Mouse (Mus musculus) neural tube, embryonic 14.5 days (tissue): ENCODE data around the gene Ptcd3. TPM values are rescaled to one million over a fixed set of nuclear protein-coding genes. Genes with fewer than 3 reads are reported as not detected.
A peak's percentile ranks its signal among the peaks of the same experiment; 100 is the strongest.
"Not testable (repeated sequence)": the region's sequence is repeated elsewhere in the genome, so short reads cannot be mapped to it uniquely, and the experiment has no call there.

Source experiments
- ATAC-seq: fragments of 200-750 bp; cut with Nextera tagmentation; 2 replicates; pipeline ENCODE4 v1.8.0; 2017; ENCODE audit warnings: low read depth, mild to moderate bottlenecking, moderate TSS enrichment, moderate library complexity
- H3K27ac ChIP-seq: fragments of 300-500 bp; sonication (generic); 2 replicates; pipeline ENCODE4 v1.5.1; 2014; ENCODE audit warnings: low read depth, mild to moderate bottlenecking, control low read depth, low read length, moderate library complexity, mixed read lengths
- H3K27me3 ChIP-seq: fragments of 300-500 bp; sonication (generic); 2 replicates; pipeline ENCODE4 v1.6.1; 2014; ENCODE audit warnings: low read length; ENCODE audit not compliant: control insufficient read depth, insufficient read depth
- H3K36me3 ChIP-seq: fragments of 300-500 bp; sonication (generic); 2 replicates; pipeline ENCODE4 v1.6.1; 2014; ENCODE audit warnings: low read length, mixed read lengths; ENCODE audit not compliant: control insufficient read depth, insufficient read depth
- H3K4me1 ChIP-seq: fragments of 300-500 bp; sonication (generic); 2 replicates; pipeline ENCODE4 v1.6.1; 2014; ENCODE audit warnings: low read length; ENCODE audit not compliant: control insufficient read depth, insufficient read depth
- H3K4me2 ChIP-seq: fragments of 300-500 bp; sonication (generic); 2 replicates; pipeline ENCODE4 v1.6.1; 2014; ENCODE audit warnings: mild to moderate bottlenecking, low read depth, low read length, control low read depth
- H3K4me3 ChIP-seq: fragments of 300-500 bp; sonication (generic); 2 replicates; pipeline ENCODE4 v1.5.1; 2014; ENCODE audit warnings: low read depth, low read length, control low read depth, mixed read lengths
- H3K9ac ChIP-seq: fragments of 300-500 bp; sonication (generic); replicated peaks from 2 replicates; pipeline ENCODE4 v1.6.1; 2014; ENCODE audit warnings: low read depth, mild to moderate bottlenecking, control low read depth, low read length, mixed read lengths
- H3K9me3 ChIP-seq: fragments of 300-500 bp; sonication (generic); 2 replicates; pipeline ENCODE4 v1.6.1; 2016; ENCODE audit warnings: low read length; ENCODE audit not compliant: control insufficient read depth
- WGBS: fragments of 180-500 bp; shearing (Covaris S2); extraction: QIAGEN DNeasy Blood & Tissue Kit; methylation state at CpG from one replicate; pipeline ENCODE4 v1.1.7; 2014; 5-methylcytosine and 5-hydroxymethylcytosine counted together
- polyA plus RNA-seq: library from polyadenylated mRNA; unstranded; fragments of >200 nt; fragmentation: Nextera tagmentation; extraction: Ambion mirVana; gene quantifications from 2 replicates; pipeline ENCODE4 v1.2.1, GENCODE M21; 2014

Gene Ptcd3
- polyA plus RNA-seq, 1 experiment from 2014 or later, result 98.9 TPM

DNA sequence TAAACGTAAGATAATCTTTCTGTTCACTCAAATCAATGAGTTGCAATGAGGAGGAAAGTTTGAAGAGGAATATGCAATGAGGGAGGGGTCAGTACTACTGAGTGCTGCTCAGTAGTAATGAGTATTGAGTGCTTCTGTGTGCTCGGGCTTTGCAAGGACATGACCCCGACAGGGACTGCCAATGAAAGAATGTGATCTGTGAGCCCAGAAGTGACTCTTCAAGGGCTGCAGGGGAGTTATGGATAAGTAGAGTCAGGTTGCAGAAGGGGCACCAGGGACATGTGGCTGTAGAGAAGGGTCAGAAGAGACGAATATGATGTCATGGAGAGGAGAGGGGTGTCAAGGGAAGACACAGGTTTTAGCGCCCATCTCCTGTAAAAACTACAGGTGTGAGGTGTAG lies 23.8 kb upstream of the Ptcd3 start:
- 87% methylated on average over 5 of the region's 5 CpGs for WGBS
- Histone ChIP-seq H3K9me3 (no peaks in the 10 kb centered on the region), H3K4me2 (no peak overlapping the region), H3K4me3 (no peak overlapping the region), H3K9ac (no peak overlapping the region), H3K27ac (no peak overlapping the region), H3K4me1 (no peaks in the 10 kb centered on the region), H3K27me3 (no peaks in the 10 kb centered on the region), H3K36me3 (peaks cover 30% of the 10 kb centered on the region)
- ATAC-seq, result no peak

DNA sequence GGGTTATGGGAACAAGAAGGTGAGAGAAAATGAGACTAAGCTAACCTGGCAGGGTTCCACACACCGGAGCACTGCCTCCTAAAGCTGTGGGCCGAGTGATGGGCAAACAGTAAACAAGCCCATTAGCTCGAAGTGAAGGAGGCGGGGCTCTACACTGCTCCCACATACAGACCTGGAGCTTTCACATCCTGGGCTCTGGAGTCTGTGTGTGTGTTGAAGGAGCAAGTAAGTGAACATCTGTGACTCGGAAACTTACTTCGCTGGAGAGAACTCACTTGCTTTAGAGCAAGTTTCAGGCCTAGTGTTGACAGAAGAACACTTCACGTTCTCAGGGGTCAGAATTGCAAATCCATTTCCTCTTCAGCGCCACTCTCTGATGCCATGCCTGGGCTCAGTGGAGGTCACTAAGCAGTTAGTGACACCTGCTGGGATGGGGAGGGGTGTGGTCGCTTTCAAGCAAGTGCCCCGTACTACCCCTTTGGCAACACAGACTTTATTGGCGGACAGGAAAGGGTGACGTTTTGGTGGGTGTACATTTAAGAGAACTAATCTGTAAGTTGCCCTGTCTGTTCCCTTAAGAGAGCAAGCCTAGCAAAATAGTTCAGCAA lies 22.4 kb upstream of the Ptcd3 start:
- 89% methylated on average over 12 of the region's 12 CpGs for WGBS
- H3K27ac ChIP-seq, result no peak overlapping the region
- ATAC-seq, result no peak
- H3K9me3 ChIP-seq, result no peaks in the 10 kb centered on the region
- no peak overlapping the region for H3K4me2 ChIP-seq
- peaks cover 27% of the 10 kb centered on the region for H3K36me3 ChIP-seq
- no peak overlapping the region for H3K4me3 ChIP-seq
- no peaks in the 10 kb centered on the region for H3K27me3 ChIP-seq
- no peaks in the 10 kb centered on the region for H3K4me1 ChIP-seq
- no peak overlapping the region for H3K9ac ChIP-seq

GRCm38 (mm10) chr6:71930053-71930452 lies 21.5 kb upstream of the Ptcd3 start:
- Histone ChIP-seq H3K36me3 (peaks cover 27% of the 10 kb centered on the region), H3K27me3 (no peaks in the 10 kb centered on the region), H3K9ac (no peak overlapping the region), H3K4me2 (no peak overlapping the region), H3K4me3 (no peak overlapping the region), H3K27ac (no peak overlapping the region), H3K9me3 (no peaks in the 10 kb centered on the region), H3K4me1 (no peaks in the 10 kb centered on the region)
- ATAC-seq, result no peak
- 90% methylated on average over 10 of the region's 10 CpGs for WGBS

GRCm38 (mm10) chr6:71927911-71928310 lies 19.4 kb upstream of the Ptcd3 start:
- no peaks in the 10 kb centered on the region for H3K9me3 ChIP-seq
- no peak overlapping the region for H3K27ac ChIP-seq
- no peak overlapping the region for H3K4me3 ChIP-seq
- H3K36me3 ChIP-seq, result peaks cover 33% of the 10 kb centered on the region
- H3K9ac ChIP-seq, result no peak overlapping the region
- peak; percentile 66; the same call in 1 of the 2 replicates for ATAC-seq
- no peaks in the 10 kb centered on the region for H3K27me3 ChIP-seq
- no peaks in the 10 kb centered on the region for H3K4me1 ChIP-seq
- H3K4me2 ChIP-seq, result no peak overlapping the region

DNA sequence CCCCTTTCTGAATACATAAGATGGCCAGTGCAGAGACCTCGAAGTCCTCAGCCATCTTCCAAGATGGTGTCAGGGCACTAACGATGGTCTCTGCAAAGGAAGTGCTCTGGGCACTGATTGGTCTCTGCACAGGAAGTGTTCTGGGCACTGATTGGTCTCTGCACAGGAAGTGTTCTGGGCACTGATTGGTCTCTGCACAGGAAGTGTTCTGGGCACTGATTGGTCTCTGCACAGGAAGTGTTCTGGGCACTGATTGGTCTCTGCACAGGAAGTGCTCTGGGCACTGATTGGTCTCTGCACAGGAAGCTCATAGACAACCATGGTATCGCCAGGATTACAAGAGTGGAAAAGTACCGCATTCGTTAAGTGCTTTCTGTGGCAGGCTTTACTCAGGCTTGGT lies 16.7 kb upstream of the Ptcd3 start:
- H3K4me2 ChIP-seq, H3K27ac ChIP-seq, H3K4me3 ChIP-seq, H3K27me3 ChIP-seq, H3K4me1 ChIP-seq, H3K9ac ChIP-seq, H3K9me3 ChIP-seq, ATAC-seq: not testable (repeated sequence)
- peaks cover 34% of the 10 kb centered on the region for H3K36me3 ChIP-seq
- 91% methylated on average over 5 of the region's 5 CpGs for WGBS

DNA sequence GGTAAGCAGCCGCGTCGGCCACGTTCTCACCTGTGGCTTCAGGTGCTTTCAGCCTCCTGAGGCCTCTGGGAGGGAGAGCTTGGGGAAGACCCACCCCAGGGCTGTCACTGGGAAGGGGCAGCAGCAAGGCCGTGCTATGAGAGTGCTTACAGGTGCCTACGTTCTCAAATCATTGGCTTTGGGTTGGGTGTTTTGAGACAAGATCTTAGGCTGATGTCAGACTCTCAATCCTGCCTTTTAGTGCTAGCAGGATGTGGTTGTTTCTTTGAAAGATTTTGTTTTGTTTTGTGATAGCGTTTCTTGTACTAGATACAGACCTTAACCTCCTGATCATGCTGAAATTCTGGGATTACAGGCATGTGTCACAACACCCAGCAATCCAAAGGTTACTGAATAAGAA lies 12.2 kb upstream of the Ptcd3 start:
- H3K27me3 ChIP-seq, result no peaks in the 10 kb centered on the region
- no peak overlapping the region for H3K4me3 ChIP-seq
- no peak for ATAC-seq
- H3K9ac ChIP-seq, result no peak overlapping the region
- H3K4me1 ChIP-seq, result no peaks in the 10 kb centered on the region
- peaks cover 54% of the 10 kb centered on the region for H3K36me3 ChIP-seq
- H3K9me3 ChIP-seq, result no peaks in the 10 kb centered on the region
- no peak overlapping the region for H3K4me2 ChIP-seq
- WGBS, result 97% methylated on average over 7 of the region's 7 CpGs
- H3K27ac ChIP-seq, result no peak overlapping the region

DNA sequence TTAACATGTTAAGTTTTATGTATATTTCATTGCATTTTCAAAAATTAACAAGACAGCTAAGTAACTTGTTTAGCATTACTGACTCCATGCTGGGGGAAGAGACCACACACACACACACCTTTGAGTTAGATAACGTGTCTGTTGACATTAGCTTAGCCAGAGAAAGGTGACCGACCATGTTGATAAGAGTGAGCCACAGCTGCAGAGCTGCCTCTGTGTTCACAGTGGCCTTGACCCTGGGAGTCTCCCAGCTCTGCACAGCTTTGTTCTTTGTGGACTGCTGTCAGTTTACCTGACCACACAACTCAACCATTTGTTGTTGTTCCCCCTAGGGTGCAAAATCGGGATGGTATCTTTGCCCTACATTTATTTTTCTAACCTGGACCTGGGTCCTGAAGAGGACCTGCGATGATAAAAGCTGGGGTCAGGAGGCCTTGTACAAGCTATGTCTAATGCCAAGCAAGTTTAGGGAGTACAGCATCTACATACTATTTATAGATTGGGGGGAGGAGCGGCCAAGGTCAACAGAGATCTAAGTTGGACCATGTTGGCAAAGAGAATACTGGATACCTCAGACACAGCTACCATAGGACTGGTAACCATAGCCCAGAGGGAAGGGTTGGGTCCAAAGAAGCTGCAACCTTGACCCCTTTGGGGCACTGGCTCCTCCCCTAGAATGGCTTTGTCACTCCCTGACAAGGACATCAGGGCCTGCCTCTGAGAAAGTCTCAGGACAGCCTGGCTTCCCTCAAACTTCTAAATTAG lies 3.3 kb upstream of the Ptcd3 start:
- peaks cover 15% of the 10 kb centered on the region; the same call in 1 of the 2 replicates for H3K36me3 ChIP-seq
- no peak overlapping the region for H3K4me2 ChIP-seq
- WGBS, result 91% methylated on average over 5 of the region's 5 CpGs
- no peak for ATAC-seq
- no peak overlapping the region for H3K4me3 ChIP-seq
- no peak overlapping the region for H3K9ac ChIP-seq
- H3K27me3 ChIP-seq, result no peaks in the 10 kb centered on the region
- no peaks in the 10 kb centered on the region for H3K9me3 ChIP-seq
- H3K4me1 ChIP-seq, result peaks cover 3% of the 10 kb centered on the region; the same call in 1 of the 2 replicates
- H3K27ac ChIP-seq, result no peak overlapping the region

- peaks cover 13% of the 10 kb centered on the region for H3K36me3 ChIP-seq
- H3K4me2 ChIP-seq, result peak overlapping the region; percentile 58
- no peak for ATAC-seq
- H3K27ac ChIP-seq, result no peak overlapping the region
- WGBS, result 82% methylated on average over 6 of the region's 6 CpGs
- H3K4me3 ChIP-seq, result peak overlapping the region; percentile 71; the same call in 1 of the 2 replicates
- peaks cover 3% of the 10 kb centered on the region; the same call in 1 of the 2 replicates for H3K4me1 ChIP-seq
- H3K27me3 ChIP-seq, result no peaks in the 10 kb centered on the region
- H3K9ac ChIP-seq, result no peak overlapping the region
- H3K9me3 ChIP-seq, result no peaks in the 10 kb centered on the region
Observed at GRCm38 (mm10) chr6:71909840-71910239, 1.3 kb upstream of the Ptcd3 start.

GRCm38 (mm10) chr6:71909384-71909783 lies 834 bp upstream of the Ptcd3 start:
- peak; percentile 38 for ATAC-seq
- peaks cover 3% of the 10 kb centered on the region; the same call in 1 of the 2 replicates for H3K4me1 ChIP-seq
- 25% methylated on average over 10 of the region's 10 CpGs for WGBS

More at GRCm38 (mm10) chr6:71909384-71909783, 834 bp upstream of the Ptcd3 start:
- no peak overlapping the region for H3K27ac ChIP-seq
- peak overlapping the region; percentile 71 for H3K4me3 ChIP-seq
- peak overlapping the region; percentile 58 for H3K4me2 ChIP-seq
- H3K9ac ChIP-seq, result no peak overlapping the region; the same call in 1 of the 2 replicates
- H3K27me3 ChIP-seq, result no peaks in the 10 kb centered on the region
- H3K36me3 ChIP-seq, result peaks cover 17% of the 10 kb centered on the region
- H3K9me3 ChIP-seq, result no peaks in the 10 kb centered on the region
